Mouse (Mus musculus): Measurements from ENCODE around the gene Bcar1.
A peak's percentile ranks its signal among the peaks of the same experiment; 100 is the strongest.

Gene Bcar1

GRCm38 (mm10) chr8:111716603-111717487 is 26.8 kb downstream of the Bcar1 start:
- no peak for DNase-seq (ENCODE audit: low spot score in 2 of 2)

DNA sequence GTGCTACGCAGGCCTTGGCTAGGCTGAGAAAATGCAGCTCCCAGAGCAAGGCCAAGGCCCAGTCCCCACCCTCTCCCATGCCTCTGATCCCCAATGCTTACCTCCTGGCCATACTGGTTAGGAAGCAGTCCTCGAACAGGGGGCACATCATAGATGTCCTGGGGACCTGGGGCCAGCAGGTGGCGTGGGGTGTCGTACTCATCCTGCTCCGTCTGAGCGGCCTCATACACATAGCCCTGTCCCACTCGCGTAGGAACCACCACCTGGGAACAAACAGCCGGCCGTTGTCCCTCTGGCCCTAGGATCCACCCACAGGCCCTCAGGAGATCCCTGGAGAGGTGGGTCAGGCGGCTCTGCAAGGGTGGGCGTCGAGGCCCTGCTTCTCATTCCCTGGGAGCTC is 28.1 kb downstream of the Bcar1 start:
- DNase-seq (ENCODE audit: low spot score in 2 of 2): no peak

DNA sequence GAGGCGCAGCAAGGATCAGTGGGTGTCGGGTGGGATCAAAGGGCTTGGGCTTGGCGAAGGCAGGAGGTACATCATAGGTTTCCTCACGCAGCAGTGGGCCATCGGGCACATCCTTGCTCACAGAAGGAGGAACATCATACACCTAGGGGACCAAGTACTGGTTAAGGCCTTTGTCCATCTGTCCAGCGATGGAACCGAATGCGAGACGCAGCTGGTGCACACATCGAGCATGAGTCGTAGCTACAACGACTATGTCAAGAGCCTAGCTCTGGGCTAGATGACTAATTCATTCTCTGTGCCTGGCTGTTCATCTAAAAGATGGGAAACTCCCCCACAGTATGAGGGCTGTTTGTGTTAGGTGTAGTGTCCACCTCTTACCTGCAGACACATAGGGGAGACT is 29.3 kb downstream of the Bcar1 start:
- no peak for DNase-seq (ENCODE audit: low spot score in 2 of 2)

- DNase-seq (ENCODE audit: low spot score in 2 of 2): no peak
Observed at GRCm38 (mm10) chr8:111713817-111714216, 29.8 kb downstream of the Bcar1 start.

GRCm38 (mm10) chr8:111713291-111713690 is 30.3 kb downstream of the Bcar1 start:
- DNase-seq (ENCODE audit: low spot score in 2 of 2): no peak

- DNase-seq (ENCODE audit: low spot score in 2 of 2): no peak
Observed at GRCm38 (mm10) chr8:111712588-111712987, 31.0 kb downstream of the Bcar1 start.

DNA sequence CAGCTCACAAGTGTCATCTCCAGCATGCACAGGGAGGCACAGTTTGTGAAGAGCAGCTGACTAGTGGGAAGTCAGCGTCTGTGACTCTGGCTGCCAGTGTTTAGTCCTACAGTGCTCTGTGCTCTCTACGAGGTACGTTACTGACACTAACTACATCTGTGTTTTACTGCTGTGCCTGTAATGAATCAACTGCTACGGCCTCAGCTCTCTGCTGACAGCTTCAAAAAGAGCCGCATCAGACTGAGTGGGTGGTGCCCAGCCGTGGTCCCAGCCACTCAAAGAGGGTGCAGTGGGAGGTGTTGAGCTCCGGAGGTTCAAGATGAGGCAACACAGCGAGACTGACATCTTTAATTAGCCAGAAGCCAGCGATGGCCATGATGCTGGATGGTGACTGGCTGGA is 31.5 kb downstream of the Bcar1 start:
- no peak for DNase-seq (ENCODE audit: low spot score in 2 of 2)

GRCm38 (mm10) chr8:111710777-111711485 is 32.7 kb downstream of the Bcar1 start:
- no peak for DNase-seq (ENCODE audit: low spot score in 2 of 2)

DNA sequence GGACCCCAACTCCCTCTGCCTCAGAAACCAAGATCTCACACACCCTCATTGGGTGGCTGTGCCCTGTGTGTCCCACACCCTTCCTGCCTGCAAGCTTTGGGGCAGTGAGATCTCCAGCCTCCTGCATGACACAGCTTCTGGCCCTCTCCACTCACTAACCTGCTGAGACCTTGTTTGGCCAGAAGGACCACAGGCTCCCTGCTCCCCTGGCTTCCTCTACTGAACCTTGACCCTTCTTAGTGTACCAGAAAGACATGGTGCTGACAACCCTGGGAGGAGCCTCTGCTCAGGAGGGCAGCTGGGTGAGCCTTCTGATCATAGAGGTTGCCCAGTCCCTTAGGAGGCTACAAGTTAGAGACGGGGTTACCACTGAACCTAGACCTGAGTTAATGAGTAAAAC is 34.4 kb downstream of the Bcar1 start:
- no peak for DNase-seq (ENCODE audit: low spot score in 2 of 2)

GRCm38 (mm10) chr8:111708265-111708664 is 35.3 kb downstream of the Bcar1 start:
- no peak for DNase-seq (ENCODE audit: low spot score in 2 of 2)

DNA sequence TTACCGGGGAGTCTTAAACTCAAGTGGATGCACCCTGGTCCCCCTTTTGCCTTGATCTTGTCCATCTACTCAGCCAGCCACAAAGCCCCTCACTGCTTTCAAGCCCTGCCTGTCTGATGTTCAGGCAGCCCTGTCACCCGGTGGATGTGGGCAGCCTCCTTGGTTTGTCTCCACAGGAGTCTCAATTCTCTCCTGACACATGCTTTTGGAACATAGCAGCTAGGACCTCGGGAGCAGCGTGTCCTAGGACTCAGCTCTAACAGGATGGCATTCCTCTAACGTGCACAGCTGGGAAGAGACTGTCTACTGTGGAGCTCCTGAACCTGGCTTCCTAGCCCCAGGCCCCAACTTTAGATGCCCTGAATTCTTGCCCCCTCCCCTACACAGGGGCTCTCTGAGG is 37.9 kb downstream of the Bcar1 start:
- no peak for DNase-seq (ENCODE audit: low spot score in 2 of 2)

GRCm38 (mm10) chr8:111705222-111705621 is 38.4 kb downstream of the Bcar1 start:
- DNase-seq (ENCODE audit: low spot score in 2 of 2): peak in 1 of 2 experiments; percentile 23

DNA sequence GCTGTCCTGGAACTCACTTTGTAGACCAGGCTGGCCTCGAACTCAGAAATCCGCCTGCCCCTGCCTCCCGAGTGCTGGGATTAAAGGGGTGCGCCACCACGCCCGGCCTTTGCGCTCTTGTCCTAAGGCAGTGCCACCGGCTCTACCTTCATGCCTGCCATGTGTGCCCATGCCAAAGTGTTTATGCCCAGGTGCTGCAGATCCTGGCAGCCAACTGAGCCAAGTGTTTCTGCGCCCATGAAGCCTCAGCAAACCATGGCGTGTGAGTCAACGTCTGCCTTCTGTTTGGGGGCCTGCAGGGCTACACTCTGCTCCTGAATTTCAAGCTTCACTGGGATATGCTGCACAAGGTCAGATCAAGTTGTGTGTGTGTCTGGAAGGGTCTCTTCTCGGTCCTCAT is 39.0 kb downstream of the Bcar1 start:
- no peak for DNase-seq (ENCODE audit: low spot score in 2 of 2)

DNA sequence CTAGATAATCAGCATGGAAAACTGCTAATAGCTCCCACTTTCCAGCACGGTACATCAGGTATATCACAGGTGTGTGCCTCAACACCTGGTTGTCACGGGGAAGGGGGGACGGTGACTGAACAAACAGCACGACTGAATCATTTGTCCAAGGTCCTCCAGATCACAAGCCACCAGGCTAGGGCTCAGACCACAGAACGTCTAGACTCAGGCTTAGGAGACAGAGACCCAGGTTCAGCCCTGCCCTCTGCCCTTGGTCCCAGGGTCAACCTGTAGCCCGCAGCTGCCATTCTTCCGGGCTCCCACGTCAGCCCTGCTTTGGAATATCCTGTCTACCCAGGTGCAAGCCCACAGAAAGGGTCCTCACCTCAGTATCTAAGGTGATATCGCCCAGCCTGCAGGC is 42.2 kb downstream of the Bcar1 start:
- no peak for DNase-seq (ENCODE audit: low spot score in 2 of 2)

DNA sequence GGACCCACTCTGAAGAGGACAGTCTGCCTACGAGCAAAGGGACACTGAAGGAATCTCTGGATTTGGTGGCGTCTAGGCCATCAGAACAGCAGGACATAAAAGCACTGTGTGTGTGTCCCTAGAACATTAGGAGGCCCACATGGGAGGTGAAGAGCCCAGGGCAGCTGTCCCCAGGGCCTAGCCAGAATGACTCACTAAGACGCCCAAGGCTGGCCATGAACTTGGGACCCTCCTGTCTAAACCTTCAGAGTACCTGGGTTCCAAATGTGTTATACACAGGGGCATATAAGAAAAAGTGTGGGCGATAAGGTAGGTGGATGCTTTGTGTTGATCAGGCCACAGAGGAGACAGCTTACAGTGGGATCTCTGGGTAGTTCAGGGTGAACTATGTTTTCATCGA is 42.9 kb downstream of the Bcar1 start:
- no peak for DNase-seq (ENCODE audit: low spot score in 2 of 2)

- no peak for DNase-seq (ENCODE audit: low spot score in 2 of 2)
Observed at GRCm38 (mm10) chr8:111700201-111700600, 43.4 kb downstream of the Bcar1 start.

GRCm38 (mm10) chr8:111699035-111699434 is 44.6 kb downstream of the Bcar1 start:
- DNase-seq (ENCODE audit: low spot score in 2 of 2): no peak

GRCm38 (mm10) chr8:111697655-111698054 is 46.0 kb downstream of the Bcar1 start:
- DNase-seq (ENCODE audit: low spot score in 2 of 2): no peak

DNA sequence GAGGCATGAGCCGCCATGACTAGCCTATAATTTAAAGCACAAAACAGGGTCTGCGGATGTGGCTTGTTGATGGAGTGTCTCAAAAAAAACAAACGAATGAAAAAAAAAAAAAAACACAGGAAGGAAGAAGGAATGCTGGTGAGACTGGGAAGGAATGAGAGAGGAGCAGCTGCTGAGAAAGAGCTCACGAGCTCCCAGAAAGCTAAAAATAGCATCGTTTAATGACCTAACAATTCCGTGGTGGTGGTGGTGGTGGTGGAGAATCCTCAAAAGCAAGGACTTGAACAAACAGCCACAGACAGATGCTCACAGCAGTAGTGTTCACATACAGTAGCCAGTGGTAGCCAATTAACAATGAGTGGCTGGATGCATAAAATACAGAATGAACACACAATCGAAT is 48.2 kb downstream of the Bcar1 start:
- no peak for DNase-seq (ENCODE audit: low spot score in 2 of 2)

DNA sequence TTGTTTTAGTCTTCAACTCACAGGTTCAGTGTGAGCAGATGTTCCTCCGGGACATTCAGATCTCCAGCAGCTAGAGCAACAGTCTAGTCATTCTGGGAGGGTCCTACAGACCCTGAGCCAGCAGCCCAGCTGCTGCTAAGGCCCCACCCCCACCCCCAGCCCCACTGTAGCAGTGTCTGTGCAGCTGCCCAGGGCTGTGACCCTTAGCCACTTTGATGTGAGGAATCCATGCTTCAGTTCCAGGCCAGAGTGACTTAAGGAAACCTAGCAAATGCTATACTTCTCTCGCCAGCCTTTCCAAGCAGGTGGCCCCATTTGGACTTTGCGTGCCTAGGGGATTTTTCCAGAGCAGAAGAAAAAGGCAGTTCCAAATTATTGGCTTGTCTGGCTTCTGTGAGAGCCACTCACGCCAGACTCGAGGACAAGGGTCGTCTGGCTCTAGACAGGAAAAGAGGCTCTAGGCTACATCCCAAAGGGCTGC is 50.3 kb downstream of the Bcar1 start:
- DNase-seq (ENCODE audit: low spot score in 2 of 2): no peak

DNA sequence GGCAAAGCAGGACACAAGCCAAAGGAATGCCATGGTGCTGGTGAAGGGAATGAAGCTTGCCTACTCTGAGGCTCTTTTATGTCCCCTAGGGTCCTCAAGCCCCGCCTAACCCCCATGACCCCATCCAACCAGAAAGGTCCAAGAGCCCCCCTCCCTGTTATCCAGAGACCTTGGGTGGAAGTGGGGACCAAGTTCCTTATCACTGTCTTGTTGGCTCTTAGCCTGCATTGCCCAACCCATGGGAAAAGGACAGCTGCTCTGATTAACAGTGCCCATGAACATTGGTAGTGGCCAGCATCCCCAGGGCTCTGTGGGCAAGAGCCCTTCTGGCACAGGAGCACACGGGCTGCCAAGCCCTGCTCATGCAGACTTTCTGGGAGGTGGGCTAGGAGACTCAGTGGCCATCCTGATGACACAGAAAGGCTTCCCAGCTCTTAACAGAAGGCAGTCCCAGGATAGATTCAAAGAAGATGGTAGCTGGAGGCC is 52.6 kb downstream of the Bcar1 start, which contains the start of gene Ctrb1:
Gene Ctrb1 (minus strand): TSS at position 51 of the 486 bp plus-strand sequence.
- no peak for DNase-seq (ENCODE audit: low spot score in 2 of 2)

DNA sequence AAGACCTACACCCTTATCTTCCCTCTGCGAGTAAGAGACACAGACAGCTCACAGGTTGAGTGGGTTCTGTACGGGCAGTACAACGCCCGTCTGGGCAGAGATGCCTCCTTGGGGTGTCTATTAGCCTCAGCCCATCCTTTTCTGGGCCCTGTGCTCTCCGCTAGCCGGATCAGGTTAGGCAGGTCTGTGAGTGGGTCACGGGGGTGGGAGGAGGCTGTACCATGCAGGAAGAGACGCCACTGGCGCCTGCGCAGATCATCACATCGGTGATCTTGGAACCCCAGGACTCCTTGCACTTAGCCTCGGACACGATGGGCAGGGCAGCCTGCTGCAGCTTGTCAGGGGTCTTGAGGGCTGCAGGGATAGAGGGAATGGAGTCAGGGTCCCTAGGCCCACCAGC is 56.7 kb downstream of the Bcar1 start:
- no peak for DNase-seq (ENCODE audit: low spot score in 2 of 2)

- no peak for DNase-seq (ENCODE audit: low spot score in 2 of 2)
Observed at GRCm38 (mm10) chr8:111682521-111682920, 61.1 kb downstream of the Bcar1 start.

All from urinary bladder, adult 18-20 months (tissue).